Mouse (Mus musculus) liver, postnatal 0 days (tissue): ENCODE measurements around the gene Rbfox3.

Source experiments
- CTCF ChIP-seq: sonication (generic); IDR thresholded peaks from 2 replicates; pipeline ENCODE4 v1.5.1; 2016; ENCODE audit warnings: antibody characterized with exemption, low read depth
- EP300 ChIP-seq: IDR thresholded peaks from 2 replicates; pipeline ENCODE4 v1.6.1; 2016; ENCODE audit warnings: antibody characterized with exemption, low read depth, mild to moderate bottlenecking

GRCm38 (mm10) chr11:118637718-118638117 lies 273.7 kb downstream of the Rbfox3 start:
- TF ChIP-seq CTCF (no peak), EP300 (no peak)
